Mouse (Mus musculus): ENCODE results near the gene Smg7. TPM values are rescaled to one million over a fixed set of nuclear protein-coding genes. Genes with fewer than 3 reads are reported as not detected.

Smg7 gene
- polyA plus RNA-seq, 2 experiments: 9.2 to 10.9 TPM

DNA sequence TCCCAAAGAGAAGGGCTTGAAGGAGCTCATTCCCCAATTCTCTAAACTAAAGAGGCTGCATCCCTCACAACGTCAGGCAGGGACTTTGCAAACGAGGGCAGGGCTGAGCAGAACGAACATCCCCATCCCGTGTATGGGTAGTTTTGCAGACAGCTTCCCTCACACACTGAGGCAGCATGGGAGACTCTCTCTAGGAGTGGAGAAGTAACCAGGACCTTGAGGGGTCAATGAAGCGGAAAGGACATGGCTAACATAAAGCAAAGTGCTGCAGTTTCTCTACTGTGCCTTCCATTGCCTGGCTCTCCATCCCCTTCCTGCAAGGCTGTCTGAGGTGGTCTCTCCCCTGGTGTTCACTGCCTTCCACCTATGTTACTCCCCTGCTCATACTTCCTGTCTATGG lies 74.3 kb downstream of the Smg7 start:
- Histone ChIP-seq H3K27me3 (ENCODE audit: control insufficient read depth, insufficient read depth, low read length) (no peaks in the 10 kb centered on the region), H3K4me3 (ENCODE audit: insufficient read depth in 1 of 2, low read depth in 2 of 2, low read length in 2 of 2) (no peak overlapping the region), H3K4me1 (replicated peaks; ENCODE audit: control insufficient read depth in 2 of 2, insufficient read depth in 2 of 2, low read length in 1 of 2) (no peaks in the 10 kb centered on the region), H3K4me2 (ENCODE audit: low read depth) (no peak overlapping the region), H3K36me3 (replicated peaks; ENCODE audit: control insufficient read depth, insufficient read depth, low read depth) (no peaks in the 10 kb centered on the region), H3K27ac (no peak overlapping the region), H3K9me3 (ENCODE audit: control insufficient read depth, low read length) (no peaks in the 10 kb centered on the region), H3K9ac (replicated peaks) (no peak overlapping the region)
- ATAC-seq (ENCODE audit: insufficient read depth) (no peak), DNase-seq (ENCODE audit: low read depth in 3 of 3, low spot score in 3 of 3) (no peak)
- TF ChIP-seq EP300 (IDR thresholded peaks at IDR 0.05; ENCODE audit: low read depth) (no peak), CTCF (IDR thresholded peaks at IDR 0.05; ENCODE audit: low read depth) (no peak)
- WGBS (ENCODE audit: insufficient replicate concordance): 63% methylated on average over 5 of the region's 5 CpGs

DNA sequence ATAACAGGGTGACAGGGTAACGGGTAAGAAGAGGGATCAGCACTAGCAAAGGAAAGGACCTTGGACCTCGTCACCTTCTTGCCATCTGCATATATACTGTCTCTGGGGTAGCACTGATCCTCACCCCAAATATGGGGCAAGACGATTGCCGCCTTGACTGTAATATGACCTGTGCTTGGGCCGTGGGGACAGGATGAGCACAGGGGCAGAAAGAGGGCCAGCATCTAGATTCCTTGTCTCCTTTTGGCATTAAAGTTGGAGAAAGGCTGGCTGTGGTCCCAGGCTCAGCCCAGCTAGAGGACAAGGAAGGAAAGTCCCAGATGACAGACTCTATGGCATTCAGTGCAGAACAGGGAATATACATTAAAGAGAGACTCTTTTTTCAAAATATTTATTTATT lies 76.0 kb downstream of the Smg7 start:
- H3K9me3 ChIP-seq (ENCODE audit: control insufficient read depth, low read length): no peaks in the 10 kb centered on the region
- DNase-seq (ENCODE audit: low read depth in 3 of 3, low spot score in 3 of 3) (no peak), ATAC-seq (ENCODE audit: insufficient read depth) (no peak)
- H3K4me3 ChIP-seq (ENCODE audit: insufficient read depth in 1 of 2, low read depth in 2 of 2, low read length in 2 of 2): no peak overlapping the region
- WGBS (ENCODE audit: insufficient replicate concordance): 69% methylated on average over 5 of the region's 5 CpGs
- H3K27ac ChIP-seq: no peak overlapping the region
- H3K36me3 ChIP-seq (replicated peaks; ENCODE audit: control insufficient read depth, insufficient read depth, low read depth): no peaks in the 10 kb centered on the region
- H3K9ac ChIP-seq (replicated peaks): no peak overlapping the region
- H3K4me2 ChIP-seq (ENCODE audit: low read depth): no peak overlapping the region
- H3K4me1 ChIP-seq (replicated peaks; ENCODE audit: control insufficient read depth in 2 of 2, insufficient read depth in 2 of 2, low read length in 1 of 2): no peaks in the 10 kb centered on the region
- TF ChIP-seq CTCF (IDR thresholded peaks at IDR 0.05; ENCODE audit: low read depth): no peak
- no peak for TF ChIP-seq EP300 (IDR thresholded peaks at IDR 0.05; ENCODE audit: low read depth)
- H3K27me3 ChIP-seq (ENCODE audit: control insufficient read depth, insufficient read depth, low read length): no peaks in the 10 kb centered on the region

DNA sequence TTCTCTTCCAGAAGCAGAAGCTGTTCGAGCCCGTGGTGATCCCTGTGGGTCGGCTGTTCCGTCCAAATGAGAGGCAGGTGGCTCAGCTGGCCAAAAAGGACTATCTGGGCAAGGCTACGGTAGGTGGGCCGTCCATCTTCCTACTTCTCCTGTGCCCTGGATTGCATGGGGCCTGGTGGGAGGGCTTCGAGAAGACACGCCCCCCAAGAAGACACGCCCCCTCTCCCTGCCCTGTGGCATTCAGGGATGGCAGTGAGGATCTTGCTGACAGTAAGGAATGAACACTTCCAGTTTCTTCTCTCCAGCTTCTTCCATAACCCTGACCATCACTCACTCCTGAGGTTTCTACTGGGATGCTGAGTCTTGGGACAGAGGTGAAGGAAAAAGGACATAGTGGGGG lies 78.2 kb downstream of the Smg7 start:
- ATAC-seq (ENCODE audit: insufficient read depth): no peak

DNA sequence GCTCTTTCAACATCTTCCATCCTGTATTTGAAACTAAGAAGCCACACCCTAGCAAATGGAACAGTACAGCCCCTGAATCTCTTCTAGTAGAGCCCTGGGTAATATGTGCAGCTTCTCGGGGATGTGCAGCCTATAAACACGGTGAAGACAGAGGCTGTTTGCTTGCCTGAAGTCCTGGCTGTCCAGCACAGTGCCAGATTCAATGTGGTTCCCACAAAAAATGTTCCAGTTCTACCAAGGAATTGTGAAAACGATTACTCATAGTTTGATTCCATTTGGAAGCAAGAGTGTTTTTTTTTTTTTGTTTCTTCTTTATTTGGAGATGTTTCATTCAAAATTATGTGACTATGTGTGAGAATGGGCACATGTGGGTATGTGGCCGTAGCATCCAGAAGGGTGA lies 80.7 kb downstream of the Smg7 start:
- no peak overlapping the region for H3K4me2 ChIP-seq (ENCODE audit: low read depth)
- ATAC-seq (ENCODE audit: insufficient read depth) (no peak), DNase-seq (ENCODE audit: low read depth in 3 of 3, low spot score in 3 of 3) (no peak)
- no peak overlapping the region for H3K27ac ChIP-seq
- no peak overlapping the region for H3K4me3 ChIP-seq (ENCODE audit: insufficient read depth in 1 of 2, low read depth in 2 of 2, low read length in 2 of 2)
- H3K36me3 ChIP-seq (replicated peaks; ENCODE audit: control insufficient read depth, insufficient read depth, low read depth): no peaks in the 10 kb centered on the region
- H3K27me3 ChIP-seq (ENCODE audit: control insufficient read depth, insufficient read depth, low read length): no peaks in the 10 kb centered on the region
- H3K4me1 ChIP-seq (replicated peaks; ENCODE audit: control insufficient read depth in 2 of 2, insufficient read depth in 2 of 2, low read length in 1 of 2): no peaks in the 10 kb centered on the region
- H3K9me3 ChIP-seq (ENCODE audit: control insufficient read depth, low read length): no peaks in the 10 kb centered on the region
- no peak overlapping the region for H3K9ac ChIP-seq (replicated peaks)
- TF ChIP-seq EP300 (IDR thresholded peaks at IDR 0.05; ENCODE audit: low read depth) (no peak), CTCF (IDR thresholded peaks at IDR 0.05; ENCODE audit: low read depth) (no peak)
- 59% methylated on average over 4 of the region's 4 CpGs for WGBS (ENCODE audit: insufficient replicate concordance)

More for the DNA sequence above, 78.2 kb downstream of the Smg7 start:
- Histone ChIP-seq H3K4me3 (ENCODE audit: insufficient read depth in 1 of 2, low read depth in 2 of 2, low read length in 2 of 2) (no peak overlapping the region), H3K27me3 (ENCODE audit: control insufficient read depth, insufficient read depth, low read length) (no peaks in the 10 kb centered on the region), H3K4me2 (ENCODE audit: low read depth) (no peak overlapping the region), H3K4me1 (replicated peaks; ENCODE audit: control insufficient read depth in 2 of 2, insufficient read depth in 2 of 2, low read length in 1 of 2) (no peaks in the 10 kb centered on the region), H3K36me3 (replicated peaks; ENCODE audit: control insufficient read depth, insufficient read depth, low read depth) (no peaks in the 10 kb centered on the region), H3K27ac (no peak overlapping the region), H3K9me3 (ENCODE audit: control insufficient read depth, low read length) (no peaks in the 10 kb centered on the region), H3K9ac (replicated peaks) (no peak overlapping the region)
- WGBS (ENCODE audit: insufficient replicate concordance): 68% methylated on average over 9 of the region's 9 CpGs
- DNase-seq (ENCODE audit: low read depth in 3 of 3, low spot score in 3 of 3): no peak
- TF ChIP-seq EP300 (IDR thresholded peaks at IDR 0.05; ENCODE audit: low read depth): no peak
- no peak for TF ChIP-seq CTCF (IDR thresholded peaks at IDR 0.05; ENCODE audit: low read depth)

GRCm38 (mm10) chr1:152820911-152821695 lies 81.3 kb downstream of the Smg7 start:
- no peak for DNase-seq (ENCODE audit: low read depth in 3 of 3, low spot score in 3 of 3)
- TF ChIP-seq EP300 (IDR thresholded peaks at IDR 0.05; ENCODE audit: low read depth) (no peak), CTCF (IDR thresholded peaks at IDR 0.05; ENCODE audit: low read depth) (no peak)

More at GRCm38 (mm10) chr1:152820911-152821695, 81.3 kb downstream of the Smg7 start:
- no peak for ATAC-seq (ENCODE audit: insufficient read depth)
- H3K36me3 ChIP-seq (replicated peaks; ENCODE audit: control insufficient read depth, insufficient read depth, low read depth): no peaks in the 10 kb centered on the region
- no peak overlapping the region for H3K4me3 ChIP-seq (ENCODE audit: insufficient read depth in 1 of 2, low read depth in 2 of 2, low read length in 2 of 2)
- H3K9ac ChIP-seq (replicated peaks): no peak overlapping the region
- H3K27ac ChIP-seq: no peak overlapping the region
- 69% methylated on average over 7 of the region's 7 CpGs for WGBS (ENCODE audit: insufficient replicate concordance)
- no peaks in the 10 kb centered on the region for H3K9me3 ChIP-seq (ENCODE audit: control insufficient read depth, low read length)
- no peak overlapping the region for H3K4me2 ChIP-seq (ENCODE audit: low read depth)
- H3K4me1 ChIP-seq (replicated peaks; ENCODE audit: control insufficient read depth in 2 of 2, insufficient read depth in 2 of 2, low read length in 1 of 2): no peaks in the 10 kb centered on the region
- no peaks in the 10 kb centered on the region for H3K27me3 ChIP-seq (ENCODE audit: control insufficient read depth, insufficient read depth, low read length)
